Mouse (Mus musculus) E14TG2a.4 (cell line): ENCODE measurements at regions not wholly inside any gene's neighbourhood (a gene's known extent, or its start where the extent isn't known, plus 50 kb on each side); places are given as distances from the start of the nearest gene placed in this dataset.

Source experiments
- CTCF ChIP-seq: conservative IDR thresholded peaks from 2 replicates; pipeline ENCODE4 v1.5.1; 2014; ENCODE audit warnings: low read length
- NANOG ChIP-seq: IDR thresholded peaks from 2 replicates; pipeline ENCODE4 v1.6.1; 2014; ENCODE audit warnings: borderline replicate concordance, low read length, mixed read lengths
- POU5F1 ChIP-seq: IDR thresholded peaks from 2 replicates; pipeline ENCODE4 v1.6.1; 2014; ENCODE audit warnings: low read length, borderline replicate concordance

GRCm38 (mm10) chr5:77838186-77839097 is 430.6 kb upstream of the Igfbp7 start:
- TF ChIP-seq CTCF (no peak), NANOG (no peak), POU5F1 (no peak)
